Mouse (Mus musculus): ENCODE results near the gene Ap4s1.

DNA sequence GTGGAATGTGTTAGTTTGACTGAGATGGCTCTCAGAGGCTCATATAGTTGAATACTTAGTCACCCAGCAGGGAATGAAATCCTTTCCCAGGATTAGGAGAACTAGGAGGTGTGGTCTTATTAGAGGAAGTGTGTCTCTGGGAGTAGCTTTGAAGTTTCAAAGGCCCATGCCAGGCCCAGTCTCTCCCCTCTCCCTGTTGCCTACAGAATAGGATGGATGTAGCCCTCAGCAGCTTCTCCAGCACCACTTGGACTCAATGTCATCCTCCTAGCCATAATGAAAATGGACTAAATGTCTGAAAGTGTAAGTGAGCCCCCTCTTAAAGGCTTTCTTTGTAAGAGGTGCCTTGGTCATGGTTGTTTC, 65.7 kb downstream of the Ap4s1 start:
- TF ChIP-seq CTCF (IDR thresholded peaks at IDR 0.05; ENCODE audit: low read depth) (no peak), EP300 (IDR thresholded peaks at IDR 0.05; ENCODE audit: low read depth) (no peak)

All from liver, postnatal 0 days (tissue).